Mouse (Mus musculus) midbrain, embryonic 10.5 days (tissue): ENCODE data around the gene Dnaja4. TPM values are rescaled to one million over a fixed set of nuclear protein-coding genes. Genes with fewer than 3 reads are reported as not detected.

Experiments
- microRNA-seq: library from miRNA; unstranded; fragments of <30 nt; microRNA quantifications from one replicate; pipeline ENCODE4, GENCODE M21; 2017
- polyA plus RNA-seq: library from polyadenylated mRNA; unstranded; fragments of >200 nt; fragmentation: Nextera tagmentation; extraction: Ambion mirVana; gene quantifications from 2 replicates; pipeline ENCODE4 v1.2.1, GENCODE M21; 2016

The Dnaja4 gene
- polyA plus RNA-seq, 1 experiment from 2014 or later = 3.1 TPM

Small RNA genes lying within 50 kb of the gene (microRNA-seq; reads per million reads assigned to microRNA genes)
- gene Mir5710 = not detected

Other genes with a start within 250 kb of the Dnaja4 start
- 8.6 and 9.0 TPM in 2 replicates for gene Dmxl2, start 197.2 kb upstream of the Dnaja4 start, polyA plus RNA-seq
- not detected in 2 replicates for gene Sh2d7, start 159.9 kb upstream of the Dnaja4 start, polyA plus RNA-seq
- 9.9 and 12.7 TPM in 2 replicates for gene Cib2, start 138.7 kb upstream of the Dnaja4 start, polyA plus RNA-seq
- 113 and 124 TPM in 2 replicates for gene Idh3a, start 112.5 kb upstream of the Dnaja4 start, polyA plus RNA-seq
- 7.4 and 12.9 TPM in 2 replicates for gene Acsbg1, start 37.0 kb upstream of the Dnaja4 start, polyA plus RNA-seq
- gene Wdr61, start 35.6 kb downstream of the Dnaja4 start, polyA plus RNA-seq = 168 and 188 TPM in 2 replicates
- 1,146 and 1,287 TPM in 2 replicates for gene Crabp1, start 65.9 kb downstream of the Dnaja4 start, polyA plus RNA-seq
- gene Ireb2, start 164.9 kb downstream of the Dnaja4 start, polyA plus RNA-seq = 42.1 and 45.2 TPM in 2 replicates
- gene Hykk, start 218.4 kb downstream of the Dnaja4 start, polyA plus RNA-seq = 3.9 and 5.4 TPM in 2 replicates